Mouse (Mus musculus) liver, embryonic 14.5 days (tissue): ENCODE measurements around the gene Fes. TPM values are rescaled to one million over a fixed set of nuclear protein-coding genes. Genes with fewer than 3 reads are reported as not detected.

Experiments used
- ATAC-seq: fragments of 200-750 bp; cut with Nextera tagmentation; 2 replicates; pipeline ENCODE4 v1.8.0; 2017; ENCODE audit warnings: moderate number of reproducible peaks, mild to moderate bottlenecking, moderate library complexity; ENCODE audit not compliant: insufficient read depth
- DNase-seq, 3 experiments: peaks; one replicate each; pipeline ENCODE4 v3.0.0-alpha.2; 2012 to 2013; ENCODE audit warnings: low read depth in 3 of 3, low spot score in 3 of 3
- H3K27ac ChIP-seq: fragments of 300-500 bp; sonication (generic); 2 replicates; pipeline ENCODE4 v1.5.1; 2014; ENCODE audit warnings: moderate library complexity, mild to moderate bottlenecking, control low read depth, inconsistent platforms
- H3K27me3 ChIP-seq: fragments of 300-500 bp; sonication (generic); 2 replicates; pipeline ENCODE4 v1.6.1; 2014; ENCODE audit warnings: mild to moderate bottlenecking, low read length, moderate library complexity; ENCODE audit not compliant: control insufficient read depth, insufficient read depth
- H3K36me3 ChIP-seq: fragments of 300-500 bp; sonication (generic); replicated peaks from 2 replicates; pipeline ENCODE4 v1.6.1; 2014; ENCODE audit warnings: low read depth; ENCODE audit not compliant: control insufficient read depth, insufficient read depth
- H3K4me1 ChIP-seq, 2 experiments: fragments of 200-500 bp in 1 of 2; fragments of 300-500 bp in 1 of 2; sonication (generic) in 1 of 2; replicated peaks; 2 replicates each; pipeline ENCODE4 v1.6.1; 2012 to 2014; ENCODE audit warnings: antibody characterized with exemption in 1 of 2, inconsistent platforms in 1 of 2, low read length in 1 of 2; ENCODE audit not compliant: control insufficient read depth in 2 of 2, insufficient read depth in 2 of 2
- H3K4me2 ChIP-seq: fragments of 300-500 bp; sonication (generic); 2 replicates; pipeline ENCODE4 v1.6.1; 2014; ENCODE audit warnings: low read depth, mild to moderate bottlenecking, control low read depth, moderate library complexity
- H3K4me3 ChIP-seq, 2 experiments: fragments of 200-500 bp in 1 of 2; fragments of 300-500 bp in 1 of 2; sonication (generic) in 1 of 2; 2 replicates each; pipeline ENCODE4 v1.5.1; 2012 to 2014; ENCODE audit warnings: low read depth in 2 of 2, low read length in 2 of 2, mild to moderate bottlenecking in 2 of 2, control low read depth in 1 of 2, inconsistent platforms in 1 of 2, moderate library complexity in 1 of 2; ENCODE audit not compliant: insufficient read depth in 1 of 2
- H3K9ac ChIP-seq: fragments of 300-500 bp; sonication (generic); replicated peaks from 2 replicates; pipeline ENCODE4 v1.6.1; 2014; ENCODE audit warnings: mild to moderate bottlenecking, control low read depth, moderate library complexity
- H3K9me3 ChIP-seq: fragments of 300-500 bp; sonication (generic); 2 replicates; pipeline ENCODE4 v1.6.1; 2016; ENCODE audit warnings: low read length, mixed read lengths; ENCODE audit not compliant: control insufficient read depth
- CTCF ChIP-seq: IDR thresholded peaks from 2 replicates; pipeline ENCODE4 v1.5.1; 2016; ENCODE audit warnings: antibody characterized with exemption, low read depth, control low read depth
- EP300 ChIP-seq: IDR thresholded peaks from 2 replicates; pipeline ENCODE4 v1.6.1; 2016; ENCODE audit warnings: antibody characterized with exemption, low read depth
- WGBS: fragments of 180-500 bp; shearing (Covaris S2); extraction: QIAGEN DNeasy Blood & Tissue Kit; methylation state at CpG from one replicate; pipeline ENCODE4 v1.1.7; 2014; ENCODE audit not compliant: insufficient replicate concordance; 5-methylcytosine and 5-hydroxymethylcytosine counted together
- polyA plus RNA-seq, 2 experiments: library from polyadenylated mRNA; depleted of rRNA in 1 of 2; stranded (reverse) in 1 of 2; unstranded in 1 of 2; fragments of >200 nt; fragmentation: Nextera tagmentation in 1 of 2; extraction: Ambion mirVana in 1 of 2; gene quantifications; 2 replicates each; pipeline versions ENCODE4 v1.2.1 to v1.2.3; 2012 to 2014

Fes gene
- polyA plus RNA-seq, 2 experiments, result 9.0 to 11.9 TPM

DNA sequence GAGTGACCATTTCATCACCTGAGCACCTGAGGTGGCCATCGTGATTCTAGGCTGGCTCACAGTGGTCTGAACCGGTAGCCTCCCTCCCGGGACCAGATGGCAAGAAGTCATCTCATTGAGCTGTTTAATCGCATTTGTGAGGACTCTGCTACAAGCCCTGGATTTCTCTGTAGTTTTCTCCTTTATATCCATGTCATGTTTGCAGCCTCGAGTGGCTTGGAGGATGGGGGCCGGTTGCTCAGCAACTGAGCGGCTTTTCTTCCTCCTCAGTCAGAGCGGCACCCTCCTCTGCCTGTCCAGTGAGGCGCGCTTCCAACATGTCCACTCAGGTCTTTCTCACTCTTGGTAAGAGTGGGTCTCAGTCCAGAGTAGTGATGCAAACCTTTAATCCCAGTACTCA is 11.6 kb downstream of the Fes start:
- Histone ChIP-seq H3K27me3 (peaks cover 11% of the 10 kb centered on the region), H3K36me3 (no peaks in the 10 kb centered on the region), H3K9me3 (no peaks in the 10 kb centered on the region), H3K4me1 (peaks cover 0 to 3% of the 10 kb centered on the region in 2 experiments; a peak in 1 of 4 replicates), H3K4me2 (no peak overlapping the region), H3K27ac (no peak overlapping the region), H3K9ac (no peak overlapping the region), H3K4me3 (no peak overlapping the region)
- TF ChIP-seq CTCF (no peak), EP300 (no peak)
- DNase-seq (no peak), ATAC-seq (no peak)
- 75% methylated on average over 10 of the region's 10 CpGs for WGBS

- Histone ChIP-seq H3K27me3 (peaks cover 17% of the 10 kb centered on the region), H3K4me3 (no peak overlapping the region), H3K36me3 (no peaks in the 10 kb centered on the region), H3K9me3 (no peaks in the 10 kb centered on the region), H3K4me2 (no peak overlapping the region), H3K9ac (no peak overlapping the region), H3K27ac (no peak overlapping the region), H3K4me1 (peaks cover 0 to 3% of the 10 kb centered on the region in 2 experiments; a peak in 1 of 4 replicates)
- ATAC-seq (no peak), DNase-seq (no peak)
- 34% methylated on average over 9 of the region's 9 CpGs for WGBS
- no peak for TF ChIP-seq EP300
- no peak for TF ChIP-seq CTCF
These were observed 12.2 kb downstream of the Fes start for GRCm38 (mm10) chr7:80375376-80376039.

DNA sequence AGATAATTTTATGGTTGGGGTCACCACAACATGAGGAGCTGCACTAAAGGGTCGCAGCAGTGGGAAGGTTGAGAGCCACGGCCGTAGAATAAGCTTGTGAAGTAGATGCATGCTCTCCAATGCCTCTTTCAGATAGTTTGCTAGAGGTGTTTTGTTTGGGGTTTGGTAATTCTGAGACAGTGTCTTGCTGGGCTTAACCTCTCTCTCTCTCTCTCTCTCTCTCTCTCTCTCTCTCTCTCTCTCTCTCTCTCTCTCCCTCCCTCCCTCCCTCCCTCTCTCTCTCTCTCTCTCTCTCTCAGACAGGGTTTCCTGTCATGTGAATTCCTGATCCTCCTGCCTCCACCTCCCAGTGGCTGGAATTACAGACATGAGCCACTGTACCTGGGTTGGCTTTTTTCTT is 13.0 kb downstream of the Fes start:
- Histone ChIP-seq H3K9ac (no peak overlapping the region), H3K4me2 (no peak overlapping the region), H3K9me3 (no peaks in the 10 kb centered on the region), H3K27ac (no peak overlapping the region), H3K4me1 (peaks cover 0 to 7% of the 10 kb centered on the region in 2 experiments; a peak in 2 of 4 replicates), H3K36me3 (no peaks in the 10 kb centered on the region), H3K4me3 (no peak overlapping the region), H3K27me3 (peaks cover 23% of the 10 kb centered on the region)
- 74% methylated on average over 3 of the region's 3 CpGs for WGBS
- ATAC-seq (no peak), DNase-seq (no peak)
- TF ChIP-seq EP300, result no peak
- no peak for TF ChIP-seq CTCF

- Histone ChIP-seq H3K9ac (no peak overlapping the region), H3K4me1 (peaks cover 0 to 10% of the 10 kb centered on the region in 2 experiments; a peak in 2 of 4 replicates), H3K36me3 (no peaks in the 10 kb centered on the region), H3K27ac (no peak overlapping the region), H3K4me3 (no peak overlapping the region), H3K9me3 (no peaks in the 10 kb centered on the region), H3K27me3 (peaks cover 23% of the 10 kb centered on the region), H3K4me2 (no peak overlapping the region)
- TF ChIP-seq CTCF, result no peak
- no peak for TF ChIP-seq EP300
- ATAC-seq (no peak), DNase-seq (no peak)
- 36% methylated on average over 3 of the region's 3 CpGs for WGBS
These were observed 13.5 kb downstream of the Fes start for GRCm38 (mm10) chr7:80374280-80374679.

DNA sequence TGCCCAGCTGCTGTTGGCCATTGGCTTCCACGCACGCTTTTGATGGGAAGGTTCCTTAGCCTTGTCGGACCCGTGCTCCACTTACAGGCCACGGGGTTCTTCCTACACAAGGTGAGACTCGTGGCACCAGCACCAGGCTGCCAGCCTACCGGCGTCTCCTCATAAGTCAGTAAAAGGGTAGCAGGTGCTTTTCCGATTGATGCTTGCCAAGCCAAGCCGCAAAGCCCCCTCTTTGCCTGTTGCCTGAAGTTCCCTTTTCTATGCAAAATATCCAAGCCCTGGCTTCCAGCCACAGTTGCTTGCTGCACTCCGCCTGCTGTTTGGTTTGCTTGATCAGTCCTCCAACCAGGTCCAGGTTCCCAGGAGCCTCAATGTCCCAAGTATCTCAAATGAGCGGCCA is 13.9 kb downstream of the Fes start:
- no peaks in the 10 kb centered on the region for H3K9me3 ChIP-seq
- no peak overlapping the region for H3K4me2 ChIP-seq
- H3K9ac ChIP-seq, result no peak overlapping the region
- no peak for DNase-seq
- peaks cover 0 to 10% of the 10 kb centered on the region in 2 experiments; a peak in 2 of 4 replicates for H3K4me1 ChIP-seq
- H3K27ac ChIP-seq, result no peak overlapping the region
- no peaks in the 10 kb centered on the region for H3K36me3 ChIP-seq
- no peak overlapping the region for H3K4me3 ChIP-seq
- 73% methylated on average over 12 of the region's 12 CpGs for WGBS
- H3K27me3 ChIP-seq, result peaks cover 23% of the 10 kb centered on the region
- ATAC-seq, result no peak
- TF ChIP-seq EP300, result no peak
- no peak for TF ChIP-seq CTCF
